Mouse (Mus musculus): Measurements from ENCODE around the gene Hlx. TPM values are rescaled to one million over a fixed set of nuclear protein-coding genes. Genes with fewer than 3 reads are reported as not detected.
A peak's percentile ranks its signal among the peaks of the same experiment; 100 is the strongest.

The Hlx gene
- polyA plus RNA-seq, 1 experiment from 2014 or later: 20.2 TPM

DNA sequence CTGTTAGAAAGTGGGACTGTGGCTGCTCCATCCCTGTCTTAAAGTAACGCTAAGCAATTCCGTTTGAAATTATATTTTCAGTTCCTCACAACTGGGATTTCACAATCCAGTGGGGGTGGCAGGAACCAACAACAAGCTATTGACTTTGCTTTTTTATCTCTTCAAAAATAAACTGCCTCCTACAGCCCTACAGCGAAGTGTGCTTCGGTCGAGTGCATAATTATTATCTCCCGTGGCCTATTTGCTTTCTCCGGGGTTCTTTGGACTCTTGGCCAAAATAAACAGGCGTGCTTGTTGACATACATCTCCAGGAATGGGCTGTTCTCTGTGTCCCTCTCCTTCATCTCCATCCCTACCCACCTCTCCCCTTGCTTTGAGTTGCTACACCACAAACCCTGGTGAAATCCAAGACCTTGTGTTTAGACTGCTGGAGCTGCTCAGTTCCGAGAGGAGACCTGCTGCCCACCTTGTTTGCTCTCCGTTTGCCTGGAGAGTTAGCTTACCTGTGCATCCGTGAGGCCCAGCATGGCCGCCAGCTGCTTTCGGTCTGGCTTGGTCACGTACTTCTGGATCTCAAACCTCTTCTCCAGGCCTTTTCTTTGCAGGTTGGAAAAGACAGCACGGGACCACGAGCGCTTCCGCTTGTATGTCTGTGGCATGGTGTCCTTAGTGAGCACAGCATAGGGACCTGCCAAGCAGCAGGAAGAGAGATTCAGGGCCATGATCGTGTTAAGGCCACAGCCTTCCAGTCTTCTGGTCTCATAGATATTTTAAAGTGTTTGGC is 2.9 kb downstream of the Hlx start:
- ATAC-seq: no peak
- TF ChIP-seq CTCF (IDR thresholded peaks at IDR 0.05; ENCODE audit: low read depth): no peak
- no peaks in the 10 kb centered on the region for H3K36me3 ChIP-seq (ENCODE audit: control insufficient read depth, insufficient read depth)
- no peaks in the 10 kb centered on the region for H3K9me3 ChIP-seq (ENCODE audit: control insufficient read depth)
- peak overlapping the region; percentile 87 for H3K9ac ChIP-seq (ENCODE audit: low read depth, low read length)
- 3% methylated on average over 19 of the region's 19 CpGs for WGBS
- peaks cover 67% of the 10 kb centered on the region for H3K27me3 ChIP-seq (replicated peaks; ENCODE audit: control insufficient read depth, insufficient read depth, low read length)
- H3K4me1 ChIP-seq (replicated peaks; ENCODE audit: control insufficient read depth, insufficient read depth, low read length): peaks cover 9% of the 10 kb centered on the region
- no peak overlapping the region for H3K27ac ChIP-seq (ENCODE audit: low read depth, low read length)
- H3K4me2 ChIP-seq (replicated peaks; ENCODE audit: low read depth): peak overlapping the region; percentile 84
- peak overlapping the region; percentile 76 for H3K4me3 ChIP-seq (ENCODE audit: low read depth, low read length)

DNA sequence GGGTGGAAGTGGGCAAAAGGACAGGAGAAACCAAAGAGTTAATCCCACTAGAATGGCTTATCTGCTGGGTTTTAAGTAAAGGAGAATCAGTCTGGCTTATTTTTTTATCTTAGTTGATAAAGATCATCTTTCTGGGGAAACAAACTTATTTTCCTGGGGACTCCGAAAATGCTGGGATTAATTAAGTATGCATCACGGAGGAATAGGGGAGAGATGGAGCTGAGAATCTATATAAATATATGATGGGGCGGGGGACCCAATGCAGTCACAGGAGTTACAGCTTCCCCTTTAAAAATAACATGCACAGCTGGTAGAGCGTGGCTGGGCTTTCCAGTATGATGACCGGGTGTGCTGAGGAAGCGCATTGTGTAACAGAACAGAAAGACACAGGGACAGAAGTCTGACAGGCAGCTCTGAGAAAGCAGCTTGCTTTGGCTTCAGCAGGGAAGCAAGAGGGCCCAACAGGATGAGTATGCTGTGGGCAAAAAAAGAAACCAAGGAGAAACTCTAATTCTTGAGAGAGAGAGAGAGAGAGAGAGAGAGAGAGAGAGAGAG is 3.8 kb downstream of the Hlx start:
- 7% methylated on average over 6 of the region's 6 CpGs for WGBS
- Histone ChIP-seq H3K9ac (ENCODE audit: low read depth, low read length) (0 out of 2 replicates have a peak overlapping the region, but pooled peaks have one; percentile 48), H3K36me3 (ENCODE audit: control insufficient read depth, insufficient read depth) (no peaks in the 10 kb centered on the region), H3K27ac (ENCODE audit: low read depth, low read length) (no peak overlapping the region), H3K27me3 (replicated peaks; ENCODE audit: control insufficient read depth, insufficient read depth, low read length) (peaks cover 62% of the 10 kb centered on the region), H3K4me2 (replicated peaks; ENCODE audit: low read depth) (peak overlapping the region; percentile 84), H3K9me3 (ENCODE audit: control insufficient read depth) (no peaks in the 10 kb centered on the region), H3K4me1 (replicated peaks; ENCODE audit: control insufficient read depth, insufficient read depth, low read length) (peaks cover 9% of the 10 kb centered on the region), H3K4me3 (ENCODE audit: low read depth, low read length) (peak overlapping the region; percentile 76)
- no peak for ATAC-seq
- TF ChIP-seq CTCF (IDR thresholded peaks at IDR 0.05; ENCODE audit: low read depth): no peak

DNA sequence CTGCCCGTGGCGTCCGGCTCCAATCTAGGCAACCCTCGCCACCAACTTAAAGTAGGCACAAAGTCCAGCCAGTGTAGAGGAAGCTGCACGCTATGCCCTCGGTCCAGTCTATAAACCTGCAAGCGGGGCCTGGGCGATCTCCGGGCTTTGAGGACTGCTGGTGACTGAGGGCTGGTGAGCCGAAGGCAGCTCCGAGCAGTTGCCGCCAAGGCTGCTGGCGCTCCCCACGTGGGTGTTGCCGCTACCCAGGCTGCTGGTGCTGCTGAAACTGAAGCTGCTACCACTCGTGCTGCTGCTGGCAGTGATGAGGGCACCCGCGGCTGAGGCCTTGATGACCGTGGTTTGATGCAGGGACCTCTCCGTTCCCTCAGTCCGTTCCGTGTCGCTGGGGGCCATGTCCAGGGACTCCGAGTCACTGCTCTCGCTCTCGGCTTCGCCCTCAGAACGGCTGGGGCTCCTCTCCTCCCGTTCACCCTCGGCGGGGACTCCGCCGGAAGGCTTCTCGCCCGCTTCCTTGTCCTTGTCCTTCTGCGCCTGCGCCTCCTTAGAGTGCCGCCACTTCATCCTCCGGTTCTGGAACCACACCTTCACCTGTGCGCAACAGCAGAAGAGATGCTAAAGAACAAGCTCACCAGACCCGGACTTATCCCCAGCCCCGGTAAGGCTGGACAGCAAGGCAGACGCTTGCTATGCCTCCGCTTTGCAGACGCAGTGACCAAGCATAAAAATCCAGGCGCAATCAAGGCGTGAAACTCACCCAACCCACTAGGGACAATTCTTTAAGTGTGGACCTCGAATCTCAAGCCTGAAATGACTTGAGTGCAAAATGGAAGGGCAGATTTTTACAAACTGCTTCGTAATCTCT is 4.8 kb downstream of the Hlx start:
- Histone ChIP-seq H3K27ac (ENCODE audit: low read depth, low read length) (no peak overlapping the region; the same call in 1 of the 2 replicates), H3K36me3 (ENCODE audit: control insufficient read depth, insufficient read depth) (no peaks in the 10 kb centered on the region), H3K4me3 (ENCODE audit: low read depth, low read length) (peak overlapping the region; percentile 76), H3K9ac (ENCODE audit: low read depth, low read length) (peak overlapping the region; percentile 48), H3K4me1 (replicated peaks; ENCODE audit: control insufficient read depth, insufficient read depth, low read length) (peaks cover 9% of the 10 kb centered on the region), H3K4me2 (replicated peaks; ENCODE audit: low read depth) (peak overlapping the region; percentile 84), H3K9me3 (ENCODE audit: control insufficient read depth) (no peaks in the 10 kb centered on the region), H3K27me3 (replicated peaks; ENCODE audit: control insufficient read depth, insufficient read depth, low read length) (peaks cover 65% of the 10 kb centered on the region)
- no peak for ATAC-seq
- 8% methylated on average over 49 of the region's 49 CpGs for WGBS
- TF ChIP-seq CTCF (IDR thresholded peaks at IDR 0.05; ENCODE audit: low read depth): no peak

DNA sequence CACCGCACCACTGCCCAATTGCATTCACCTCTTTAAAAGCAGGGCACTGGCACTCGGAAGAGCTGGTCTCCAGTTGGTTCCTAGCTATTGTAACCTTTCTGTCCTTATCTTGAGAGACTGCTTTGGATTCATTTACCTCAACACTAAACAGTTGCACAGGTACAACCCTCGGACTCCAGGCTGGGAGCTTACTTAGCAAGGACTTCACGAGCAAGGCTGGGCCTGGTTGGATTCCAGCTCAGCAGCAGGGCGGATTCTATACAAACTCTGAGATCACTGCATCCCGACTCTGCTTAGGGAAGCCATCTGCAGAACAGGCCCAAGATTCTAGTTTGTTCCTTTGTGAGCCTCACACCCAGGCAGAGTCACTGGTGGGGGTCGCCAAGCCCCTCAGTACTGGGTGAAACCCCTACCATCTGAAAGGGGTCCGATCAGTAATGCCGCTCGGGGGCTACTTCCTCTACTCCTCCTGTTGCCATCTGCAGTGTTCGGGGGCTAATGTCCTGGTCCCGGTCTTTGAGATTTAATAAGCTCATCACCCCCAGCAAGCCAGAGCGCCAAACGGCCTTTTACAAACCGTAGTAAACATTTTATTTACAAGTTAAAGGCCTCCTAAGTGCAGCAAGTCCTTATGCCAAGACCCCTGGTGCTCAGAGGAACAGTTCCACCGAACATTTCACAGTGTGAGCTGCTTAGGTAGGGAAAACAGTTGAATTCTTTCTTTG is 5.7 kb downstream of the Hlx start:
- Histone ChIP-seq H3K9me3 (ENCODE audit: control insufficient read depth) (no peaks in the 10 kb centered on the region), H3K4me3 (ENCODE audit: low read depth, low read length) (peak overlapping the region; percentile 76), H3K36me3 (ENCODE audit: control insufficient read depth, insufficient read depth) (no peaks in the 10 kb centered on the region), H3K9ac (ENCODE audit: low read depth, low read length) (0 out of 2 replicates have a peak overlapping the region, but pooled peaks have one; percentile 48), H3K27me3 (replicated peaks; ENCODE audit: control insufficient read depth, insufficient read depth, low read length) (peaks cover 65% of the 10 kb centered on the region), H3K27ac (ENCODE audit: low read depth, low read length) (no peak overlapping the region), H3K4me2 (replicated peaks; ENCODE audit: low read depth) (peak overlapping the region; percentile 84), H3K4me1 (replicated peaks; ENCODE audit: control insufficient read depth, insufficient read depth, low read length) (peaks cover 9% of the 10 kb centered on the region)
- no peak for ATAC-seq
- no peak for TF ChIP-seq CTCF (IDR thresholded peaks at IDR 0.05; ENCODE audit: low read depth)
- WGBS: 22% methylated on average over 16 of the region's 16 CpGs

DNA sequence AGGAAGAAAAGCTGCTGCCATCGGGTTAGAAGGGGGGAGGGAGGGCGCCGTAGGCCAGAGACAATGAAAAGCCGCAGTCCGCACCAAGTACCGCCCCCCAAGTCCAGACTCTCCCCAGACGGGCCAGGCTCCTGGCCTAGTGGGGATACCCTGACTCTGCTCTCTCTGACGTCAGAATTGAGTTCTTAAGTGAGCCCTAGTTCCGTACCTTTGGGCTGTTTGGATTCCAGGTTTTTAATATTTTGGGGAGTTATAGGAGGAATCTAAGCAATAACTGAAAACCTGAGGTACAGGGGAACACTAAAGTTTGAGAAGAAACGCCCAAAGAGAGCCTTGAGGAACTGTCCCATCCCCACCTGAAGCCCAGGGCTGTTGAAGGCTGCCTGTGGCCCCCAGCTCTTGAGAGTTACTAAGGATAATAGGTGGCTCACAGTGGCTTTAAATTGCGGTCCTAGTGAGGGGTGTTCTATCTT is 7.1 kb downstream of the Hlx start:
- no peak for ATAC-seq
- Histone ChIP-seq H3K9ac (ENCODE audit: low read depth, low read length) (no peak overlapping the region), H3K36me3 (ENCODE audit: control insufficient read depth, insufficient read depth) (no peaks in the 10 kb centered on the region), H3K4me1 (replicated peaks; ENCODE audit: control insufficient read depth, insufficient read depth, low read length) (peaks cover 9% of the 10 kb centered on the region), H3K4me3 (ENCODE audit: low read depth, low read length) (no peak overlapping the region; the same call in 1 of the 2 replicates), H3K27me3 (replicated peaks; ENCODE audit: control insufficient read depth, insufficient read depth, low read length) (peaks cover 67% of the 10 kb centered on the region), H3K9me3 (ENCODE audit: control insufficient read depth) (no peaks in the 10 kb centered on the region), H3K27ac (ENCODE audit: low read depth, low read length) (no peak overlapping the region), H3K4me2 (replicated peaks; ENCODE audit: low read depth) (peak overlapping the region; percentile 28; the same call in 1 of the 2 replicates)
- 19% methylated on average over 11 of the region's 11 CpGs for WGBS
- TF ChIP-seq CTCF (IDR thresholded peaks at IDR 0.05; ENCODE audit: low read depth): no peak
